Mouse (Mus musculus) CH12.LX (cell line): ENCODE results near the gene Mum1.

Source experiments
- CTCF ChIP-seq, 2 experiments: IDR thresholded peaks in 1 of 2; conservative IDR thresholded peaks in 1 of 2; 2 replicates each; pipeline ENCODE4 v1.5.1; 2011 to 2012; ENCODE audit warnings: low read depth in 2 of 2, low read length in 2 of 2, improper control_type of control experiment in 1 of 2, inconsistent platforms in 1 of 2, mild to moderate bottlenecking in 1 of 2, moderate library complexity in 1 of 2
- MAFK ChIP-seq: IDR thresholded peaks from 2 replicates; pipeline ENCODE4 v1.6.1; 2011; ENCODE audit warnings: low read length, improper control_type of control experiment; ENCODE audit not compliant: insufficient replicate concordance
- ZMIZ1 ChIP-seq: IDR thresholded peaks from 2 replicates; pipeline ENCODE4 v1.6.1; 2012; ENCODE audit warnings: low read depth, mild to moderate bottlenecking, inconsistent platforms, low read length, improper control_type of control experiment

- TF ChIP-seq ZMIZ1: no peak
- no peak for TF ChIP-seq MAFK
- no peak for TF ChIP-seq CTCF (conservative IDR thresholded peaks at IDR 0.05 in 1 of 2, IDR thresholded peaks at IDR 0.05 in 1 of 2; ENCODE audit: low read depth in 2 of 2, low read length in 2 of 2)
Measured at GRCm38 (mm10) chr10:80227877-80228775, 1.9 kb downstream of the Mum1 start.
